Mouse (Mus musculus) myocyte (in vitro differentiated cells): ENCODE measurements around the gene Fto. TPM values are rescaled to one million over a fixed set of nuclear protein-coding genes. Genes with fewer than 3 reads are reported as not detected.
A peak's percentile ranks its signal among the peaks of the same experiment; 100 is the strongest.

Source experiments
- H3K27me3 ChIP-seq: one replicate; pipeline ENCODE4 v1.6.1; 2011; ENCODE audit not compliant: control insufficient read depth, insufficient read depth, insufficient read length
- H3K36me3 ChIP-seq: one replicate; pipeline ENCODE4 v1.6.1; 2011; ENCODE audit not compliant: control insufficient read depth, insufficient read depth
- H3K4me2 ChIP-seq: one replicate; pipeline ENCODE4 v1.6.1; 2011; ENCODE audit warnings: low read depth, control low read depth
- H3K4me3 ChIP-seq: one replicate; pipeline ENCODE4 v1.5.1; 2011; ENCODE audit warnings: mild to moderate bottlenecking, control low read depth, moderate library complexity
- H3K79me2 ChIP-seq: one replicate; pipeline ENCODE4 v1.6.1; 2011; ENCODE audit not compliant: control insufficient read depth, insufficient read depth
- H3ac ChIP-seq: one replicate; pipeline ENCODE4 v1.6.1; 2011; ENCODE audit not compliant: control insufficient read depth, insufficient read length
- CEBPB ChIP-seq: IDR thresholded peaks from 2 replicates; pipeline ENCODE4 v1.6.1; 2011; ENCODE audit warnings: mild to moderate bottlenecking, moderate library complexity; ENCODE audit not compliant: poor library complexity, insufficient read depth, severe bottlenecking
- E2F4 ChIP-seq: IDR thresholded peaks from one replicate; pipeline ENCODE4 v1.6.1; 2011; ENCODE audit warnings: mild to moderate bottlenecking, control low read depth, moderate library complexity; ENCODE audit not compliant: insufficient read depth
- MAX ChIP-seq: IDR thresholded peaks from one replicate; pipeline ENCODE4 v1.6.1; 2011; ENCODE audit warnings: low read depth, mild to moderate bottlenecking, control low read depth
- MYOD1 ChIP-seq, 3 experiments: IDR thresholded peaks; one replicate each; pipeline ENCODE4 v1.6.1; 2011; ENCODE audit warnings: control low read depth in 2 of 3, low read depth in 2 of 3, mild to moderate bottlenecking in 2 of 3, moderate library complexity in 1 of 3; ENCODE audit not compliant: insufficient read length in 2 of 3, control insufficient read depth in 1 of 3
- MYOG ChIP-seq, 3 experiments: IDR thresholded peaks; one replicate each; pipeline ENCODE4 v1.6.1; 2011; ENCODE audit warnings: control low read depth in 2 of 3, low read depth in 2 of 3, mild to moderate bottlenecking in 2 of 3; ENCODE audit not compliant: insufficient read length in 2 of 3, control insufficient read depth in 1 of 3, insufficient read depth in 1 of 3
- POLR2A ChIP-seq: IDR thresholded peaks from one replicate; pipeline ENCODE4 v1.6.1; 2011; ENCODE audit warnings: low read depth, mild to moderate bottlenecking, control low read depth, moderate library complexity; ENCODE audit not compliant: insufficient read length
- POLR2AphosphoS2 ChIP-seq: IDR thresholded peaks from one replicate; pipeline ENCODE4 v1.6.1; 2011; ENCODE audit warnings: low read depth, control low read depth; ENCODE audit not compliant: insufficient read length
- REST ChIP-seq: IDR thresholded peaks from one replicate; pipeline ENCODE4 v1.6.1; 2011; ENCODE audit warnings: mild to moderate bottlenecking, control low read depth, moderate library complexity; ENCODE audit not compliant: insufficient read depth, insufficient read length
- SRF ChIP-seq: IDR thresholded peaks from one replicate; pipeline ENCODE4 v1.6.1; 2011; ENCODE audit warnings: low read depth; ENCODE audit not compliant: control insufficient read depth, insufficient read length
- TCF12 ChIP-seq: IDR thresholded peaks from one replicate; pipeline ENCODE4 v1.6.1; 2011; ENCODE audit warnings: mild to moderate bottlenecking, control low read depth; ENCODE audit not compliant: poor library complexity, insufficient read depth, severe bottlenecking
- TCF3 ChIP-seq: IDR thresholded peaks from one replicate; pipeline ENCODE4 v1.6.1; 2011; ENCODE audit warnings: low read depth, control low read depth; ENCODE audit not compliant: insufficient read length
- USF1 ChIP-seq: IDR thresholded peaks from one replicate; pipeline ENCODE4 v1.6.1; 2011; ENCODE audit warnings: low read depth, mild to moderate bottlenecking, control low read depth, moderate library complexity
- polyA plus RNA-seq: library from polyadenylated mRNA; unstranded; fragments of >200 nt; fragmentation: generic; extraction: Trizol; gene quantifications from one replicate; pipeline ENCODE4 v1.2.1, GENCODE M21; 2012; ENCODE audit warnings: missing spikeins

Fto gene
- polyA plus RNA-seq, 1 experiment, result 74.1 TPM

GRCm38 (mm10) chr8:91617772-91618171 lies 304.4 kb downstream of the Fto start:
- Histone ChIP-seq H3K36me3 (no peaks in the 10 kb centered on the region), H3K27me3 (no peaks in the 10 kb centered on the region), H3K4me2 (no peak overlapping the region), H3ac (no peak overlapping the region), H3K79me2 (no peaks in the 10 kb centered on the region), H3K4me3 (no peak overlapping the region)
- TF ChIP-seq REST (no peak), E2F4 (no peak), TCF3 (no peak), MAX (no peak), USF1 (no peak), CEBPB (no peak), MYOD1 (IDR thresholded peaks at IDR 0.05; ENCODE audit: control insufficient read depth in 1 of 3, insufficient read length in 2 of 3, low read depth in 2 of 3) (no peak), MYOG (IDR thresholded peaks at IDR 0.05; ENCODE audit: control insufficient read depth in 1 of 3, insufficient read depth in 1 of 3, insufficient read length in 2 of 3, low read depth in 2 of 3) (no peak), POLR2AphosphoS2 (no peak), TCF12 (no peak)

- H3ac ChIP-seq, result no peak overlapping the region
- H3K27me3 ChIP-seq, result no peaks in the 10 kb centered on the region
- no peak for TF ChIP-seq USF1
- TF ChIP-seq TCF3, result no peak
- no peak for TF ChIP-seq REST
- no peak for TF ChIP-seq CEBPB
- TF ChIP-seq TCF12, result no peak
- TF ChIP-seq POLR2A, result no peak
- no peak for TF ChIP-seq E2F4
- TF ChIP-seq MAX, result no peak
- no peak for TF ChIP-seq MYOG (IDR thresholded peaks at IDR 0.05; ENCODE audit: control insufficient read depth in 1 of 3, insufficient read depth in 1 of 3, insufficient read length in 2 of 3, low read depth in 2 of 3)
- no peak for TF ChIP-seq MYOD1 (IDR thresholded peaks at IDR 0.05; ENCODE audit: control insufficient read depth in 1 of 3, insufficient read length in 2 of 3, low read depth in 2 of 3)
- no peaks in the 10 kb centered on the region for H3K36me3 ChIP-seq
- no peak overlapping the region for H3K4me2 ChIP-seq
- H3K79me2 ChIP-seq, result no peaks in the 10 kb centered on the region
- no peak overlapping the region for H3K4me3 ChIP-seq
These were observed 309.4 kb downstream of the Fto start for GRCm38 (mm10) chr8:91622757-91623156.

- H3K4me3 ChIP-seq, result no peak overlapping the region
- H3K36me3 ChIP-seq, result no peaks in the 10 kb centered on the region
- no peaks in the 10 kb centered on the region for H3K27me3 ChIP-seq
- H3K79me2 ChIP-seq, result no peaks in the 10 kb centered on the region
- H3K4me2 ChIP-seq, result no peak overlapping the region
- TF ChIP-seq CEBPB (no peak), TCF3 (no peak), USF1 (no peak), MYOD1 (IDR thresholded peaks at IDR 0.05; ENCODE audit: control insufficient read depth in 1 of 3, insufficient read length in 2 of 3, low read depth in 2 of 3) (no peak), E2F4 (no peak), POLR2A (no peak), TCF12 (no peak), REST (no peak), MYOG (IDR thresholded peaks at IDR 0.05; ENCODE audit: control insufficient read depth in 1 of 3, insufficient read depth in 1 of 3, insufficient read length in 2 of 3, low read depth in 2 of 3) (no peak), POLR2AphosphoS2 (no peak), MAX (no peak), SRF (no peak)
- no peak overlapping the region for H3ac ChIP-seq
These were observed 312.6 kb downstream of the Fto start for GRCm38 (mm10) chr8:91625686-91626558.

- no peaks in the 10 kb centered on the region for H3K79me2 ChIP-seq
- no peak overlapping the region for H3K4me2 ChIP-seq
- no peaks in the 10 kb centered on the region for H3K27me3 ChIP-seq
- TF ChIP-seq TCF12 (no peak), MAX (no peak), CEBPB (no peak), MYOG (IDR thresholded peaks at IDR 0.05; ENCODE audit: control insufficient read depth in 1 of 3, insufficient read depth in 1 of 3, insufficient read length in 2 of 3, low read depth in 2 of 3) (no peak), REST (no peak), POLR2A (no peak)
- no peak overlapping the region for H3K4me3 ChIP-seq
- H3K36me3 ChIP-seq, result no peaks in the 10 kb centered on the region
- no peak overlapping the region for H3ac ChIP-seq
These were observed 316.3 kb downstream of the Fto start for GRCm38 (mm10) chr8:91629594-91629993.

GRCm38 (mm10) chr8:91630320-91631033 lies 317.2 kb downstream of the Fto start:
- no peaks in the 10 kb centered on the region for H3K79me2 ChIP-seq
- no peak overlapping the region for H3K4me3 ChIP-seq
- no peak overlapping the region for H3ac ChIP-seq
- H3K36me3 ChIP-seq, result no peaks in the 10 kb centered on the region
- TF ChIP-seq REST (no peak), E2F4 (no peak), POLR2A (no peak), MYOG (IDR thresholded peaks at IDR 0.05; ENCODE audit: control insufficient read depth in 1 of 3, insufficient read depth in 1 of 3, insufficient read length in 2 of 3, low read depth in 2 of 3) (peak in 1 of 3 experiments; percentile 11), TCF3 (no peak), CEBPB (no peak), MAX (no peak), USF1 (no peak), POLR2AphosphoS2 (no peak), MYOD1 (IDR thresholded peaks at IDR 0.05; ENCODE audit: control insufficient read depth in 1 of 3, insufficient read length in 2 of 3, low read depth in 2 of 3) (peak in 1 of 3 experiments; percentile 44), SRF (no peak), TCF12 (no peak)
- H3K27me3 ChIP-seq, result no peaks in the 10 kb centered on the region
- H3K4me2 ChIP-seq, result no peak overlapping the region
